Mouse (Mus musculus) adrenal gland (tissue): ENCODE measurements around the gene Slc52a3.

Experiments
- intact Hi-C: fragments of 180-260 bp; cut with DNase I; formaldehyde crosslinking; loops from one replicate; pipeline ENCODE4 v1.15.1; 2025

Gene Slc52a3

GRCm38 (mm10) chr2:151998505-151998899 is 2.2 kb downstream of the Slc52a3 start:
- intact Hi-C loops = no loop called here

DNA sequence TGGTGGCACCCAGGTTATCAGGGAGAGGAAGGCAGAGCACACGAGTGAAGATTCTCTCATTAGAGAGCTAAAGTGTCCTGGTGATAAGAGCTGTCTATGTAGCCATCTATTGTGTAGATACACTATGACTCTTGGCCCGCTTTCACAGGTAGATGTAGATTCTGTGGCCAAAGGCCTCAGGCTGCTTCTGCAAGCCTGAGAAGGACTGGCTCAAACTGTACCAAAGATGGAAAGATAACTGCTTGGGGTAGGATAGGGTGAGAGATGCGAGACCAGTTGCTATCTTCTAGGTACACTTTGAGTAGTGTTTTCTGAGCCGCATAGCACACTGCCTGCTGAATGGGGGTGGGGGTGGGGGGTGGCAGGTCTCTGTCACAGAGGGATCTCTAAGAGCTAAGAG is 2.6 kb downstream of the Slc52a3 start:
- intact Hi-C loops = no loop called here

DNA sequence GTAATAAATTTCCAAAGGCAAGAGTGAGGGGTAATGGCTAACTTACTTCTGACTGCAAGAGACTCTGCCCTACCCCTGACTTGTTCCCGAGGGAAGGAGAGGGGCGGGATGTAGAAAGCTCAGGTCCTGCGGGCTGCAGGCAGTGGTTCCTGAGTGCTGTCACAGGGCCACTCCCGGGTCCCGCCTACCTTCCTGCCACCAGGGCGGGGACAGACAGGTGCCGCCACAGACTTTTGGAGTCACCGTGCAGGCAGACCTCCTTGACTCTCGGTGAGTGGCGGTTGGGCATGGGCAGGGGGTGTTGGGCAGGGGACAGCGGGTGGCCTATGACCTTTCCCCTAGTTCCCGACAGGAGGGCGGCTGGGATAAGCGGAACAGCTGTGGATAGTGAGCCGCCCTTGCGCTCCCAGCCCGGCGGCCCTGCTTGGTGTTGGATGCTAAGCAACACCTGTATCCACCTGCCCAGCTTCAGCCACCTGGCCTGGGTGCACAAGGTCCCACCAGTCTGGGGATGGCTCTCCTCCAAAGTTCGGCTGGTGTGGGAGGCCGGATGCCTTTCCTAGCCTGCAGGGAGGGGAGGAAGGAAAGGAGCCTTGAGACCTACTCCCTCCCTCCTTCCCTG is 3.5 kb downstream of the Slc52a3 start:
- intact Hi-C loops = no loop called here

- intact Hi-C loops = no loop called here
These were observed 4.0 kb downstream of the Slc52a3 start for GRCm38 (mm10) chr2:152000291-152000679.

DNA sequence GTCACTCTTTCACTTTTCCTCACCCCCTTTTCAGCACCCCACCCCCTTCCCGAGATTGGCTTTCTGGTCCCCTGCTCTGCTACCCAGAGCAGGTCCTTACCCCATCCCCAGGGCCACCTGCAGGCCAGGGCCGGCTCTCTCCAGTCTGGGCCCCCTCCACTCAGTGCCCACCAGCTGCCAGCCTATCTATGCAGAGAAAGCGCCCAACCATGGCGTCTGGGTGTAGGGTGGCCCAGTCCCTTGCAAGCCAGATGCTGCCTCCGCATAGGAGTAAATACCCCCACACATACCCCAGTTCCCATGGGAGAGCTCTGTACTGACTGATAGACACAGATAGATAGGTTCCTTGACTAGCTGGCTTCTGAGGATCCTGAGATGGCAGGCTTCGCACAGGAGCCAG is 4.4 kb downstream of the Slc52a3 start:
- intact Hi-C loops = no loop called here

GRCm38 (mm10) chr2:152002529-152002928 is 6.2 kb downstream of the Slc52a3 start:
- intact Hi-C loops = no loop called here

- intact Hi-C loops = loop anchor here (5.0 kb wide), 1 partner anchor 135 kb away; no protein-coding TSS in a partner anchor
These were observed 11.5 kb downstream of the Slc52a3 start for GRCm38 (mm10) chr2:152007783-152008182.

DNA sequence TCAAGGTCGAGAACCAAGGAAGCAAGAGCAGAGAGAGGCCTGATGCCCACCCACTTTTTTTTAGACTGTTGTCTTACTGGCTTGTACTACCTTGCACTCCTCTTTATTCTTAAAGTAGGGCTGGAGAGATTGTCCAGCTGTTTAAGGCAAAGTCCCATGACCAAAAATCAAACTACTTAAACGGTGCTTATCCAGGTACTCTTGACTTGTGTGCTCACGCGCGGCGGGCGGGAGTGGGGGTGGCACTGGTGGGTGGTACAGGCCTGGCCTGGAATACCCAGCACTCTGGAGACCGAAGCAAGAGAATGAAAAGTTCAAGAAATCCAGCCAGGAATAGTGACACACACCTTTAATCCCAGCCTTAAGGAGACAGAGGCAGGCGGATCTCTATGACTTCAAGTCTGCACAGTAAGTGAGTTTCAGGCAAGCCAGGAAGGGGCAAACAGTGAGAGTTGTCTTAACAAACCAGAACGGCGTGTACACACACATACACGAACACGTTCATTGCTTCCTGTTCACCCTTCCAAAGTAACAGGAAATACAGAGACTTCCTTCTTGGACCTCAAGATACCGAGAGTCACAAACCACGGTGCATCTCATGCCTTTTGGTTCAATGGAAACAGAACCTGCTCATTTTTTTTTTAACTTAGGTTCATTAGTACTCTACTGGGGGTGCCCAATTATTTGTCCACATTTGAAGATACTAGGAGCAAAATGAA is 12.9 kb downstream of the Slc52a3 start:
- intact Hi-C loops = loop anchor here (5.0 kb wide), 1 partner anchor 137 kb away; no protein-coding TSS in a partner anchor

DNA sequence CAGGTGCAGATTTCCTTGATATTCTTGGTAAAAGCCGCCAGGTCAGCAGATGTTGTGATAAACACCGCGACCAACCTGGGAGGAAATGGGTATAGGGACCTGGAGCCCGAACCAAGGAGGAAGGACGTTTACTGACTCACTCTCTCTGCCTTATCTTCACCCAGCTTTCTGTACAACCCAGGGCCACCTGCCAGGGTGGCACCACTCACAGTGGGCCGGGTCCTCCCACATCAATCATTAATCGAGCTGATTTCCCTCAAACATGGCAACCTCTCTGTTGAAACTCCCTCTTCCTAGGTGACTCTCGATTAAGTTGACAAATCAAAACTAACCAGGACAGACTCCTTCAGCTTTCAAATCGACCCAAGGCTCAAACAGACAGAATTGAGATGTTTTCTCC is 13.9 kb downstream of the Slc52a3 start:
- intact Hi-C loops = no loop called here

DNA sequence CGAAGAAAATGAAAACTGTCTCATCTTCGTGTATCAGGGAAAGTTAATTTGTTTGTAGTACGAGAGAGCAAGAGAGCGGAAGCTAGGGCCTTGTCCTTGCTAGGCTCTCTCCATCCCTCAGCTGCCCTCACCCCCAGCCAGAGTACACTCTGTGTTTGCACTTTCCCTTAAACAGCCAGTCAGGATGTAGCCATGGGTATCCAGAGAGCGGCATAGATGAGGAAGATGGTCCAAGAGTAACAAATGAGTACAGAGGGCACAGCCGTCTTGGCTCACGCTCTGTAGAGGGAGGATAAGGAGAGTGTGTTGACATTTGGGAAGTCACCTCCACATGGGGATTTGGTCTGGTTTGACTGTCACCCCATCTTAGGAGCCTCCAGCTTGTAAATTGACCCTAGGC is 14.3 kb downstream of the Slc52a3 start:
- intact Hi-C loops = no loop called here

DNA sequence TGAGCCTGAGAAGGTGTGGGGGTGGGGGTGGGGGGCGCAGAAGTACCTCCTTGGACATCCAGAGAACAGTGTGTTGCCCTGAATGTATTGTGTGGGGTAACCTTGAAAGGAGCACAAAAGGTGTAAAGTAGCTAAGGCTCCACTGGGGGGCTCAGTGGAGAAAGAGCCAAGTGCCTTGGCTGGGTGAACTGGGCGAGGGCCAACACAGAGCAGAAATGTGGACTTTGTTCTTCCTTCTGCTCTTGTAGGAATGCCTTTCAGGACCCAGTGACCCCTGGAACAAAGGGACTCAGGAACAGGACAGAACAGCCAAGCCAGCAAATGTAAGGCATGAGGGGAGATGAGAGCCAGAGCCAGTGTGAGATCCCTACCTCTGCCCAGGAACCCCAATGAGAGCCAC is 15.4 kb downstream of the Slc52a3 start:
- intact Hi-C loops = no loop called here

- intact Hi-C loops = no loop called here
These were observed 15.9 kb downstream of the Slc52a3 start for GRCm38 (mm10) chr2:152012222-152012621.

DNA sequence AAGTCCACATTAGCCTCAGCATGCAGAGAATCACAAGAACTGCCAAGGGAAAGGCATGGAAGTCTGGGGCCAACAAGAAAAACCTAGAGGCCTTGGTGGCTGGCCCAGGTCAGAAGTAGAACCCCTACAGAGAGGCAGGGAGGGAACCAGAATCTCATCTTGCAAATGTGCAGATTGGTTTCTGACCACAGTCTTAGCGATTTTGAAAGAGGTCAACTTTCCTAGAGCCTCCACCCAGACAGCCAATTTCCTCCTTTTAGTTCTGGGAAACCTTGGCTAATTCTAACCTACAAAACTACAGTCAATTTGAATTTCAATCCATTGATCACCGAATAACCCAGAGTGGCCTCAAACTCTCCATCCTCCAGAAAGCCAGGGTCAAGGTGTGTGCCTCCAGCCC is 16.4 kb downstream of the Slc52a3 start:
- intact Hi-C loops = no loop called here

GRCm38 (mm10) chr2:152015997-152016396 is 19.7 kb downstream of the Slc52a3 start:
- intact Hi-C loops = no loop called here

DNA sequence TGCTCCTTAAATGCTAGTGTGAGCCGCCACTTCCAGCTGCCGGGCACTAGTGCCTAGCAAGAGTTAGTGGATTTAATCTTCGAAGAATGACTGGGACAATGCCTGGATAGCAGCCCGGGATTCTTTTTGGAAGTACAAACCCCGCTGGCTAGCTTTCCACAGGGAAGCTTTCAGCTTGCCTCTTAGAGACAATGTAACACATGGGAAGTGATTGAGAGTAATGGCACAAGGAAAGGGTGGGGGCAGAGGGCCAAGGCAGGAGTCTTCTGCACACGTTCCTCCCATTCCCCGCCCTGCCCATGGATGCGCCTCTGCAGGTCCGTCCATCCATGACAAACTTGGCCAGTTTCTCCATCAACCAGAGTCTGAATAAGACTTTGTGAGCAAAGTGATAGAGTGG is 20.4 kb downstream of the Slc52a3 start:
- intact Hi-C loops = no loop called here

GRCm38 (mm10) chr2:152020255-152020654 is 23.9 kb downstream of the Slc52a3 start:
- intact Hi-C loops = no loop called here

- intact Hi-C loops = no loop called here
These were observed 25.7 kb downstream of the Slc52a3 start for GRCm38 (mm10) chr2:152022022-152022421.

DNA sequence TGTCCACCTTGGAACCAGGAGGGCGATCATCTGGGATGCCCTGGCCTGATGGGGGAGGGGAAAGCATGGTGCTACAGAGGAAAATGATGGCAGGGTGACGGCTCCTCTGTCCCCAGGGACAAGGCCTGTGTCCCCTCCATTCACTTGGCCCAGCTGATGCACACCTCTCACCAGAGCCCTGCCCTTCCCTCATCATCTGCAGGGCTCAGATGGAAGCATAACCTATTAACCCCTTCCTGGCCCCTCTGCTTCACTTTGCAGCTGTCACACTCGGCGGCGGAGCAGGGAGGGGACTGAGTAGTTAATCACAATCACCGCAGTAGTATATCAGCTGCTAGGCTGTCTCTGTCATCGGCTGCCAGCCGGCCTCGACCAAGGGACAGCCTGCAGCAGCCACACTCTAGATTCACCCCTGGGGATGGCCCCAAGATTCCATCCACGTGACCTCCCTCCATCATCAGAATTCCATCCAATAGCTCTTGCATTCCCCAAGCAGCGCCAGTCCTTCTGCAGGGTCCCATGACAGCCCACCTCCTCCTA is 28.6 kb downstream of the Slc52a3 start:
- intact Hi-C loops = no loop called here

DNA sequence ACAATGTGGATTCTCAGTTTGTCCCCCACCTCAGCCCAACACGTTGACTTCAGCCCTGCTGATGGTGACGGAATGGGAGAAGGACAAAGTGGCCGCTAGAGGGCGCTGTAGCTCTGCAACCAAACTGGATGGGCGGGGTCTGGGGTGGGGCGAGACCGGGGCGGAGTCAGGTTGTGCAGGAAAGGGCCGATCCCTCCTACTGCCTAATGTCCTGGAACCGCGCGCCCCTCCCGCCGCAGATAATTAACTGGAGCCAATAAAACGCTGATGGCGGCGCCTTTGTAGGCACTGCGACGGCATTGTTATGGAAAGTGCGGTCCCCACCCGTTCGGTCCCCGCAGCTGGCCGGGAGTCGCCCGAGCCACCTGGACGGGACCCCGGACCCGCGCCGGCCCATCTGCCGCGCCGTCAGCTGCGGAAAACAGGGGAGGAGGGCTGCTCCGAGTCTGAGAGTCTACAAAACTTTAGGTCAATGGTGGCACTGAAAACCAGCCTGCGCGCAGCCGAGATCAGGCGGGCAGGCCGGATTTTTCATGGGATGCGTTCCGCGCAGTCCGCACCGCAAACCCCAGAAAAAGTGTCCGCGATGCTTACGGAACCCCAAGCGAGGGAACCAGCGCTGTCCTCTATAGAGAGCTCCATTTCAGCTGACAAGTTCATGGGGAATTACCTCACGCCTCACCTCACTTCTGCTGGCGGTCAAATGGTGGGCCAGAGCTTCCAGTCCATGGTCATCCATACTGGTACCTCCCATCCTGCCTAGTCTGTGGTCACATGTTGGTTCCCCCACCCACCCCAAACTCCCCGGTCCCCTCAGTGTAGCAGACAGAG is 33.2 kb downstream of the Slc52a3 start:
- intact Hi-C loops = loop anchor here (2.0 to 5.0 kb wide), 2 partner anchors 53 to 167 kb away; partner anchors contain the start of gene Scrt2

DNA sequence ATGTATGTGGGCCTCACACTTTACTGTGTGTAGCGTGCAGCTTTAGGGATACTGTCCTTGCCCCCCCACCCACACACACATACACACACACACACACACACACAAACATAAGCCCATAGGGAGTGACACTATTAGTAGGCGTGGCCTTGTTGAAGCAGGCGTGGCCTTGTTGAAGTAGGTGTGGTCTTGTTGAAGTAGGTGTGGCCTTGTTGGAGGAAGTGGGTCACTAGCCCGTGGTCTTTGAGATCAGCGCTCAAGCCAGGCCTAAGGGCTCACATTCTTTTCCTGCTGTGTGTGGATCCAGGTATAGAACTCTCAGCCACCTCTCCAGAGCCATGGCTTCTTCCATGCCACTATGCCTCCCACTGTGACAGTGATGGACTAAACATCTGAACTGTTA is 34.7 kb downstream of the Slc52a3 start:
- intact Hi-C loops = loop anchor here (5.0 kb wide), 1 partner anchor 51 kb away; the partner anchor contains the start of gene Scrt2

GRCm38 (mm10) chr2:152040101-152040500 is 43.8 kb downstream of the Slc52a3 start:
- intact Hi-C loops = no loop called here
